Mouse (Mus musculus) CH12.LX (cell line): ENCODE measurements at regions not wholly inside any gene's neighbourhood (a gene's known extent, or its start where the extent isn't known, plus 50 kb on each side); places are given as distances from the start of the nearest gene placed in this dataset.
"Not testable (repeated sequence)": the region's sequence is repeated elsewhere in the genome, so short reads cannot be mapped to it uniquely, and the experiment has no call there.

ENCODE experiments used
- CTCF ChIP-seq, 2 experiments: IDR thresholded peaks in 1 of 2; conservative IDR thresholded peaks in 1 of 2; 2 replicates each; pipeline ENCODE4 v1.5.1; 2011 to 2012; ENCODE audit warnings: low read depth in 2 of 2, low read length in 2 of 2, improper control_type of control experiment in 1 of 2, inconsistent platforms in 1 of 2, mild to moderate bottlenecking in 1 of 2, moderate library complexity in 1 of 2
- EP300 ChIP-seq: IDR thresholded peaks from 2 replicates; pipeline ENCODE4 v1.6.1; 2011; ENCODE audit warnings: low read length, improper control_type of control experiment
- GABPA ChIP-seq: IDR thresholded peaks from 2 replicates; pipeline ENCODE4 v1.6.1; 2012; ENCODE audit warnings: low read depth, low read length, improper control_type of control experiment, inconsistent platforms; ENCODE audit not compliant: insufficient replicate concordance
- JUN ChIP-seq: IDR thresholded peaks from 2 replicates; pipeline ENCODE4 v1.6.1; 2011; ENCODE audit warnings: low read depth, mild to moderate bottlenecking, low read length, improper control_type of control experiment, moderate library complexity; ENCODE audit not compliant: insufficient read depth
- MAZ ChIP-seq: IDR thresholded peaks from 2 replicates; pipeline ENCODE4 v1.6.1; 2012; ENCODE audit warnings: low read depth, mild to moderate bottlenecking, inconsistent platforms, low read length, improper control_type of control experiment, moderate library complexity
- NELFE ChIP-seq: IDR thresholded peaks from 2 replicates; pipeline ENCODE4 v1.6.1; 2011; ENCODE audit warnings: low read depth, low read length, improper control_type of control experiment
- NRF1 ChIP-seq: IDR thresholded peaks from 2 replicates; pipeline ENCODE4 v1.6.1; 2014; ENCODE audit warnings: low read depth, mild to moderate bottlenecking, inconsistent platforms, low read length, improper control_type of control experiment, moderate library complexity
- POLR2A ChIP-seq: IDR thresholded peaks from 2 replicates; pipeline ENCODE4 v1.6.1; 2011; ENCODE audit warnings: low read depth, mild to moderate bottlenecking, improper control_type of control experiment, low read length
- ZNF384 ChIP-seq: IDR thresholded peaks from 2 replicates; pipeline ENCODE4 v1.6.1; 2012; ENCODE audit warnings: low read depth, low read length, improper control_type of control experiment, inconsistent platforms

GRCm38 (mm10) chr11:92178393-92178792, 601.0 kb upstream of the Kif2b start:
- not testable (repeated sequence) for TF ChIP-seq ZNF384; CTCF (conservative IDR thresholded peaks at IDR 0.05 in 1 of 2, IDR thresholded peaks at IDR 0.05 in 1 of 2; ENCODE audit: low read depth in 2 of 2, low read length in 2 of 2); NRF1; GABPA; EP300; JUN; POLR2A; NELFE; MAZ
